Mouse (Mus musculus): ENCODE results near the gene Ccnyl1.

DNA sequence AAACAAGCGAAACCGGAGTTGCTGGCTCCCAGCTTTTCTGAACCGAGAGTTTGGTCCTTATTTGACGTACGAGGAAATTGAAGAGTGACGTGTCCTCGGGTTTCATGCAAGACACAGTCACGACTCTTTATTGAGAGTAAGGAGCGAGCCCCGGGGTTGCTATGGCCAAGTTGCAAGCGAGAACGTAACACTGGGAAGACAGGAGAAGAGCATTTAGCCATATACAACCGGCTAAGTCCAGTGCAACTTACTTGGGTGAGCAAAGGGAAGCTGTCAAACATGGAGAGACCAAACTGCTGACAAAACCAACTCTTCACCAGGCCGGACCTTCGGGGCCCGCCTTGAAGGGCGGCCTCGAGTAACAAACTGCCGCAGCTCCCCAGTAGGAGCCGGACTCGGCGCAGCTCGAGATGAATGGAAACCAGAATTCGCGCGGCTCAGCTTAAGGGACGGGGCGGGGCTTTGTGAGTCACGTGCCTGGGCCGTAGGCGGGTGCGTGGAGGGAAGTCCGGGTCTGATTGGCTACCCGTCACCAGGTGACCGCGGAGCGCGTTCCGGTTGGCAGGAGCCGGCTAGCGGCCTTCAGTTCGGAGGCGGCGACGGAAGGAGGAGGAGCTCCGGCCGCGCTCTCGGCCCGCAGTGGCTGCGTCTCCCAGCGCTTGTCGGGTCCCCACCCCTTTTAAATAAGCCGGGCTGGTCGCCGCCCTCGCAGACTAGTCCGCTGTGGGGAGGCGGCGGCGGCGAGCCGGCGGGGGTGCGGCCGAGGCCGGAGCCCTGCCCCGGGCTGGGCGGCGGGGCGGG lies at the start of gene Ccnyl1:
- TF ChIP-seq EP300 (IDR thresholded peaks at IDR 0.05; ENCODE audit: low read depth) (no peak), CTCF (IDR thresholded peaks at IDR 0.05; ENCODE audit: low read depth) (peak; percentile 24; the same call in 1 of the 2 replicates)

Data from liver, embryonic 14.5 days (tissue).